Mouse (Mus musculus): ENCODE measurements at regions not wholly inside any gene's neighbourhood (a gene's known extent, or its start where the extent isn't known, plus 50 kb on each side); places are given as distances from the start of the nearest gene placed in this dataset.

GRCm38 (mm10) chr17:14610791-14611522 is 83.1 kb downstream of the Thbs2 start:
- ATAC-seq (no peak), DNase-seq (no peak)
- Histone ChIP-seq H3K27me3 (ENCODE audit: insufficient read depth, low read length) (no peaks in the 10 kb centered on the region), H3K27ac (ENCODE audit: low read depth, low read length) (no peak overlapping the region), H3K9me3 (ENCODE audit: low read length) (no peaks in the 10 kb centered on the region), H3K4me1 (ENCODE audit: insufficient read depth) (no peaks in the 10 kb centered on the region), H3K36me3 (ENCODE audit: insufficient read depth) (no peaks in the 10 kb centered on the region), H3K4me3 (ENCODE audit: low read depth, low read length) (no peak overlapping the region), H3K4me2 (ENCODE audit: low read depth) (no peak overlapping the region), H3K9ac (no peak overlapping the region)
- WGBS, result 84% methylated on average over 4 of the region's 4 CpGs
- no peak for TF ChIP-seq CTCF (IDR thresholded peaks at IDR 0.05; ENCODE audit: low read depth)

- no peaks in the 10 kb centered on the region for H3K9me3 ChIP-seq (ENCODE audit: low read length)
- no peak overlapping the region for H3K4me3 ChIP-seq (ENCODE audit: low read depth, low read length)
- DNase-seq (no peak), ATAC-seq (no peak)
- no peak for TF ChIP-seq CTCF (IDR thresholded peaks at IDR 0.05; ENCODE audit: low read depth)
- H3K9ac ChIP-seq, result no peak overlapping the region
- no peak overlapping the region for H3K27ac ChIP-seq (ENCODE audit: low read depth, low read length)
- H3K27me3 ChIP-seq (ENCODE audit: insufficient read depth, low read length), result no peaks in the 10 kb centered on the region
- H3K36me3 ChIP-seq (ENCODE audit: insufficient read depth), result no peaks in the 10 kb centered on the region
- H3K4me1 ChIP-seq (ENCODE audit: insufficient read depth), result no peaks in the 10 kb centered on the region
- H3K4me2 ChIP-seq (ENCODE audit: low read depth), result no peak overlapping the region
- WGBS, result 88% methylated on average over 4 of the region's 4 CpGs
Observed at GRCm38 (mm10) chr17:14608845-14609244, 85.2 kb downstream of the Thbs2 start.

- Histone ChIP-seq H3K4me3 (ENCODE audit: low read depth, low read length) (no peak overlapping the region), H3K27ac (ENCODE audit: low read depth, low read length) (no peak overlapping the region), H3K9ac (no peak overlapping the region), H3K27me3 (ENCODE audit: insufficient read depth, low read length) (no peaks in the 10 kb centered on the region), H3K9me3 (ENCODE audit: low read length) (no peaks in the 10 kb centered on the region), H3K36me3 (ENCODE audit: insufficient read depth) (no peaks in the 10 kb centered on the region), H3K4me1 (ENCODE audit: insufficient read depth) (no peaks in the 10 kb centered on the region), H3K4me2 (ENCODE audit: low read depth) (no peak overlapping the region)
- DNase-seq (no peak), ATAC-seq (no peak)
- 59% methylated on average over 5 of the region's 5 CpGs for WGBS
- no peak for TF ChIP-seq CTCF (IDR thresholded peaks at IDR 0.05; ENCODE audit: low read depth)
Observed at GRCm38 (mm10) chr17:14606356-14606989, 87.6 kb downstream of the Thbs2 start.

GRCm38 (mm10) chr17:14599681-14600080 is 94.4 kb downstream of the Thbs2 start:
- Histone ChIP-seq H3K27ac (ENCODE audit: low read depth, low read length) (no peak overlapping the region), H3K36me3 (ENCODE audit: insufficient read depth) (no peaks in the 10 kb centered on the region), H3K4me2 (ENCODE audit: low read depth) (no peak overlapping the region), H3K9me3 (ENCODE audit: low read length) (no peaks in the 10 kb centered on the region), H3K4me1 (ENCODE audit: insufficient read depth) (no peaks in the 10 kb centered on the region), H3K27me3 (ENCODE audit: insufficient read depth, low read length) (no peaks in the 10 kb centered on the region), H3K4me3 (ENCODE audit: low read depth, low read length) (no peak overlapping the region), H3K9ac (no peak overlapping the region)
- 84% methylated on average over 10 of the region's 10 CpGs for WGBS
- TF ChIP-seq CTCF (IDR thresholded peaks at IDR 0.05; ENCODE audit: low read depth), result no peak
- ATAC-seq (no peak), DNase-seq (no peak)

GRCm38 (mm10) chr17:14596470-14596869 is 97.6 kb downstream of the Thbs2 start:
- no peak for ATAC-seq
- no peak overlapping the region for H3K4me2 ChIP-seq (ENCODE audit: low read depth)
- whole genome bisulfite sequencing, result 87% methylated on average over 7 of the region's 7 CpGs
- no peaks in the 10 kb centered on the region for H3K9me3 ChIP-seq (ENCODE audit: low read length)
- H3K36me3 ChIP-seq (ENCODE audit: insufficient read depth), result no peaks in the 10 kb centered on the region
- no peak overlapping the region for H3K9ac ChIP-seq
- DNase-seq, result no peak
- no peaks in the 10 kb centered on the region for H3K4me1 ChIP-seq (ENCODE audit: insufficient read depth)
- no peak for TF ChIP-seq CTCF (IDR thresholded peaks at IDR 0.05; ENCODE audit: low read depth)
- H3K27me3 ChIP-seq (ENCODE audit: insufficient read depth, low read length), result no peaks in the 10 kb centered on the region
- H3K27ac ChIP-seq (ENCODE audit: low read depth, low read length), result no peak overlapping the region
- H3K4me3 ChIP-seq (ENCODE audit: low read depth, low read length), result no peak overlapping the region

- ATAC-seq (no peak), DNase-seq (no peak)
- Histone ChIP-seq H3K27me3 (ENCODE audit: insufficient read depth, low read length) (no peaks in the 10 kb centered on the region), H3K36me3 (ENCODE audit: insufficient read depth) (no peaks in the 10 kb centered on the region), H3K4me1 (ENCODE audit: insufficient read depth) (no peaks in the 10 kb centered on the region), H3K27ac (ENCODE audit: low read depth, low read length) (no peak overlapping the region), H3K4me2 (ENCODE audit: low read depth) (no peak overlapping the region), H3K4me3 (ENCODE audit: low read depth, low read length) (no peak overlapping the region), H3K9ac (no peak overlapping the region), H3K9me3 (ENCODE audit: low read length) (no peaks in the 10 kb centered on the region)
- 79% methylated on average over 7 of the region's 7 CpGs for WGBS
- TF ChIP-seq CTCF (IDR thresholded peaks at IDR 0.05; ENCODE audit: low read depth), result no peak
Observed at GRCm38 (mm10) chr17:14595525-14595924, 98.5 kb downstream of the Thbs2 start.

- Histone ChIP-seq H3K9me3 (ENCODE audit: low read length) (no peaks in the 10 kb centered on the region), H3K27me3 (ENCODE audit: insufficient read depth, low read length) (no peaks in the 10 kb centered on the region), H3K9ac (no peak overlapping the region), H3K4me2 (ENCODE audit: low read depth) (no peak overlapping the region), H3K27ac (ENCODE audit: low read depth, low read length) (no peak overlapping the region), H3K4me3 (ENCODE audit: low read depth, low read length) (no peak overlapping the region), H3K4me1 (ENCODE audit: insufficient read depth) (no peaks in the 10 kb centered on the region), H3K36me3 (ENCODE audit: insufficient read depth) (no peaks in the 10 kb centered on the region)
- DNase-seq, result peak; percentile 52
- TF ChIP-seq CTCF (IDR thresholded peaks at IDR 0.05; ENCODE audit: low read depth), result no peak
- 77% methylated on average over 12 of the region's 12 CpGs for WGBS
- ATAC-seq, result peak; percentile 91
Observed at GRCm38 (mm10) chr17:14588086-14588817, 105.8 kb downstream of the Thbs2 start.
